Mouse (Mus musculus) mouse trophoblast stem cell (cell line): ENCODE data around the gene Rmi2.

Experiments
- in situ Hi-C, 2 experiments: fragments of 300-500 bp; cut with MseI, MboI; formaldehyde crosslinking; loops; 2 replicates in 1 of 2; 3 replicates in 1 of 2; pipeline ENCODE4 v1.15.1; 2025

The Rmi2 gene

GRCm38 (mm10) chr16:10911061-10911460, 76.2 kb downstream of the Rmi2 start:
- in situ Hi-C loops: loop anchor here in 1 of 2 experiments (25.0 kb wide), 1 partner anchor 476 kb away; no protein-coding TSS in a partner anchor

- in situ Hi-C loops: loop anchor here in 1 of 2 experiments (25.0 kb wide), 1 partner anchor 472 kb away; no protein-coding TSS in a partner anchor
Measured at GRCm38 (mm10) chr16:10915066-10915465, 80.2 kb downstream of the Rmi2 start.

- in situ Hi-C loops: loop anchor here in 1 of 2 experiments (25.0 kb wide), 1 partner anchor 471 kb away; no protein-coding TSS in a partner anchor
Measured at GRCm38 (mm10) chr16:10916271-10916670, 81.4 kb downstream of the Rmi2 start.

- in situ Hi-C loops: loop anchor here in 1 of 2 experiments (25.0 kb wide), 1 partner anchor 467 kb away; no protein-coding TSS in a partner anchor
Measured at GRCm38 (mm10) chr16:10919856-10920255, 85.0 kb downstream of the Rmi2 start.

- in situ Hi-C loops: loop anchor here in 1 of 2 experiments (25.0 kb wide), 1 partner anchor 464 kb away; no protein-coding TSS in a partner anchor
Measured at GRCm38 (mm10) chr16:10923561-10923960, 88.7 kb downstream of the Rmi2 start.

GRCm38 (mm10) chr16:10925591-10926180, 90.8 kb downstream of the Rmi2 start:
- in situ Hi-C loops: no loop called here

GRCm38 (mm10) chr16:10927026-10927425, 92.2 kb downstream of the Rmi2 start:
- in situ Hi-C loops: no loop called here

GRCm38 (mm10) chr16:10933372-10933771, 98.5 kb downstream of the Rmi2 start:
- in situ Hi-C loops: no loop called here

- in situ Hi-C loops: no loop called here
Measured at GRCm38 (mm10) chr16:10934047-10934446, 99.2 kb downstream of the Rmi2 start.

- in situ Hi-C loops: no loop called here
Measured at GRCm38 (mm10) chr16:10936700-10937319, 102.0 kb downstream of the Rmi2 start.

- in situ Hi-C loops: no loop called here
Measured at GRCm38 (mm10) chr16:10937497-10937896, 102.6 kb downstream of the Rmi2 start.

GRCm38 (mm10) chr16:10939932-10940331, 105.1 kb downstream of the Rmi2 start:
- in situ Hi-C loops: no loop called here

GRCm38 (mm10) chr16:10940661-10941060, 105.8 kb downstream of the Rmi2 start:
- in situ Hi-C loops: no loop called here
